Mouse (Mus musculus): Measurements from ENCODE around the gene Tbc1d13.

GRCm38 (mm10) chr2:30200388-30200925, 66.9 kb downstream of the Tbc1d13 start:
- no peak for TF ChIP-seq CTCF (IDR thresholded peaks at IDR 0.05; ENCODE audit: extremely low read depth, insufficient read depth, low read length)
- no peak for TF ChIP-seq POLR2A (IDR thresholded peaks at IDR 0.05; ENCODE audit: extremely low read depth, insufficient read depth, low read length)
